Mouse (Mus musculus) hindbrain, embryonic 14.5 days (tissue): ENCODE data around the gene Tmem107. TPM values are rescaled to one million over a fixed set of nuclear protein-coding genes. Genes with fewer than 3 reads are reported as not detected.

Experiments
- ATAC-seq: fragments of 200-750 bp; cut with Nextera tagmentation; 2 replicates; pipeline ENCODE4 v1.8.0; 2017; ENCODE audit warnings: moderate number of reproducible peaks, mild to moderate bottlenecking, moderate TSS enrichment, moderate library complexity; ENCODE audit not compliant: low FRiP score
- DNase-seq: peaks from one replicate; pipeline ENCODE4 v3.0.0-alpha.2; 2015; ENCODE audit warnings: low spot score
- H3K27ac ChIP-seq: fragments of 300-500 bp; sonication (generic); 2 replicates; pipeline ENCODE4 v1.5.1; 2014; ENCODE audit warnings: mild to moderate bottlenecking, moderate library complexity
- H3K27me3 ChIP-seq: fragments of 300-500 bp; sonication (generic); 2 replicates; pipeline ENCODE4 v1.6.1; 2014; ENCODE audit warnings: mild to moderate bottlenecking, low read length, mixed read lengths; ENCODE audit not compliant: control insufficient read depth, insufficient read depth
- H3K36me3 ChIP-seq: fragments of 300-500 bp; sonication (generic); replicated peaks from 2 replicates; pipeline ENCODE4 v1.6.1; 2014; ENCODE audit not compliant: control insufficient read depth, insufficient read depth
- H3K4me1 ChIP-seq: fragments of 300-500 bp; sonication (generic); replicated peaks from 2 replicates; pipeline ENCODE4 v1.6.1; 2014; ENCODE audit warnings: antibody characterized with exemption, low read length, mixed read lengths; ENCODE audit not compliant: control insufficient read depth, insufficient read depth
- H3K4me2 ChIP-seq: fragments of 300-500 bp; sonication (generic); replicated peaks from 2 replicates; pipeline ENCODE4 v1.6.1; 2014; ENCODE audit warnings: mild to moderate bottlenecking, moderate library complexity
- H3K4me3 ChIP-seq: fragments of 300-500 bp; sonication (generic); replicated peaks from 2 replicates; pipeline ENCODE4 v1.5.1; 2014; ENCODE audit warnings: mild to moderate bottlenecking, low read length
- H3K9ac ChIP-seq: fragments of 300-500 bp; sonication (generic); 2 replicates; pipeline ENCODE4 v1.6.1; 2014
- H3K9me3 ChIP-seq: fragments of 300-500 bp; sonication (generic); 2 replicates; pipeline ENCODE4 v1.6.1; 2016; ENCODE audit warnings: low read length; ENCODE audit not compliant: control insufficient read depth
- WGBS: fragments of 180-500 bp; shearing (Covaris S2); extraction: QIAGEN DNeasy Blood & Tissue Kit; methylation state at CpG from one replicate; pipeline ENCODE4 v1.1.7; 2014; 5-methylcytosine and 5-hydroxymethylcytosine counted together
- polyA plus RNA-seq: library from polyadenylated mRNA; unstranded; fragments of >200 nt; fragmentation: Nextera tagmentation; extraction: Ambion mirVana; gene quantifications from 2 replicates; pipeline ENCODE4 v1.2.1, GENCODE M21; 2014

The Tmem107 gene
- polyA plus RNA-seq, 1 experiment from 2014 or later, result 40.3 TPM

DNA sequence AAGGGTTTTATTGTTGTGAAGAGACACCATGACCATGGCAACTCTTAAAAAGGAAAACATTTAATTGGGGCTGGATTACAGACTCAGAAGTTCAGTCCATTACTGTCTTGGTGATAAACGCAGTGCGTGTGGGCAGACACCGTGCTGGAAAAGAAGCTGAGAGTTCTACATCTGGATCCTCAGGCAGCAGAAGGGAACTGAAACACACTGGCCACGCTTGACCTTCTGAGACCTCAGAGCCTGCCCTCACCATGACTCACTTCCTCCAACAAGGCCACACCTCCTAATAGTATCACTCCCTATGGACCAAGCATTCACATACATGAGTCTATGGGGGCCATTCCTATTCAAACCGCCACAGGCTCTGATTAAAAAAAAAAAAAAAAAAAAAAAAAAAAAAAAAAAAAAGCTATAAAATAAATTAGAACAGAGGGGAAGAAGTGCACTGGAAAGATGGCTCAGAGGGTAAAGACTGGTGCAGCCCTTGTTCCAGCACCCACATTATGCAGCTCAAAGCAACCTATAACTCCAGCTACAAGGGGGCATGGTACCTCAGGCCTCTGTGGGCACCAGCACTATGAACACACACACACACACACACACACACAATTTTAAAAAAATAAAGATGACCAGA, 8.3 kb downstream of the Tmem107 start:
- no peak for DNase-seq
- ATAC-seq, result no peak
- Histone ChIP-seq H3K9ac (no peak overlapping the region), H3K4me3 (no peak overlapping the region), H3K27me3 (no peaks in the 10 kb centered on the region), H3K9me3 (no peaks in the 10 kb centered on the region), H3K27ac (no peak overlapping the region), H3K4me1 (no peaks in the 10 kb centered on the region), H3K36me3 (no peaks in the 10 kb centered on the region), H3K4me2 (no peak overlapping the region)
- 81% methylated on average over 5 of the region's 5 CpGs for WGBS

DNA sequence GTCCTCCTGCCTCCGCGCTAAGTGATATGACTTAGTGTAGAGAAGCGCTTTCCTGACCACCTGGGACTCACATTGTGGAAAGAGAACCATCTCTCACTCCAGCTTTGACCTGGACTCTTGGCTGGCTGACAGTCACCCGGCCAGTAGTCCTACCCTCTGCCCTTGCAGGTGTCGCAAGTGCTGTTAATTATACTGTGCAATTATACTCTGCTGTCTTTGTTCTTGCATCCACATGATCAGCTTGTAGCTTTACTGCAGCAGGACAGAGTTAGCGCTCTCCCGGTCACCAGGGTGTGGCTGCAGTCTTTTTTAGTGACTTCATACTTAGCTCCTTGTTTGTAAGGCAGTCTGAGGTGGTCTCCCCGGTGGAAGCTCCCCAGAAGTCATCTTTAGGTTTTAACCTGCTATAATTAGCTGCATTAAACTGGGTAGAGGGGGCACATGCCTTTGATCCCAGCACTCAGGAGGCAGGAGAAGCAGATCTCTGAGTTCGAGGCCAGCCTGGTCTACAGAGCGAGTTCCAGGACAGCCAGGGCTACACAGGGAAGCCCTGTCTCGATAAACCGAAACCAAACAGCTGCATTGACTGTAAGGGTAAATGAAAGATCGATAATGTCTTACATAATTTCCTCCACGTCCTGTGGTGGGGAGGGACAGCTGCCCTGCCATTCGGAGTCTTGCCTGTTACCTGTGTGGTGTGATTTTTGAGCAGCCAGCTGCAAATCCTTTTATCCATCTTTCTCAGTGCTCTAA, 9.7 kb downstream of the Tmem107 start:
- H3K4me2 ChIP-seq, result no peak overlapping the region
- H3K36me3 ChIP-seq, result no peaks in the 10 kb centered on the region
- no peaks in the 10 kb centered on the region for H3K4me1 ChIP-seq
- no peak overlapping the region for H3K9ac ChIP-seq
- ATAC-seq (no peak), DNase-seq (no peak)
- no peaks in the 10 kb centered on the region for H3K9me3 ChIP-seq
- 88% methylated on average over 15 of the region's 15 CpGs for WGBS
- no peaks in the 10 kb centered on the region for H3K27me3 ChIP-seq
- no peak overlapping the region for H3K27ac ChIP-seq
- H3K4me3 ChIP-seq, result no peak overlapping the region

GRCm38 (mm10) chr11:69080855-69081222, 10.2 kb downstream of the Tmem107 start:
- H3K9ac ChIP-seq, result no peak overlapping the region
- no peak overlapping the region for H3K4me2 ChIP-seq
- H3K36me3 ChIP-seq, result no peaks in the 10 kb centered on the region
- DNase-seq, result no peak
- no peaks in the 10 kb centered on the region for H3K27me3 ChIP-seq
- H3K4me1 ChIP-seq, result no peaks in the 10 kb centered on the region
- no peak overlapping the region for H3K4me3 ChIP-seq
- ATAC-seq, result no peak
- no peaks in the 10 kb centered on the region for H3K9me3 ChIP-seq
- no peak overlapping the region for H3K27ac ChIP-seq
- WGBS, result 84% methylated on average over 8 of the region's 8 CpGs

DNA sequence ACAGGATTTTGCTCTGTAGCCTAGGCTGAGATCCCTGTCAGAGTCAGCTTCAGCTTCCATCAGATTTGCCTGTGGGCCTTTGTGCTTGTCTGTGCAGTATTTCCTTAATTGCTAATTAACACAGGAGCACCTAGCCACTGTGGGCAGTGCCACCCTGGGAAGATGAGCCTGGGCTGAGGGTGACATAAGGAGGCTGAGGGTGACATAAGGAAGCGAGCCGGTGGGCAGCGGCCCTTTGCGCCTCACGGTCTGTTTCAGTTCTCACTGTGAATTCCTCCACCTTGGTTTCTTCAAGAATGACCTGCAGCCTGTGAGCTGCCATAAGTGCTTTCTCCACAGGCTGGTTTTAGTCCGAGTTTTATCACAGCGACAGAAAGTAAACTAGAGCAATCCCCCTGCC, 11.0 kb downstream of the Tmem107 start:
- no peaks in the 10 kb centered on the region for H3K36me3 ChIP-seq
- no peak overlapping the region for H3K4me3 ChIP-seq
- no peak for DNase-seq
- 88% methylated on average over 7 of the region's 7 CpGs for WGBS
- no peak overlapping the region for H3K4me2 ChIP-seq
- H3K4me1 ChIP-seq, result no peaks in the 10 kb centered on the region
- no peak overlapping the region for H3K27ac ChIP-seq
- ATAC-seq, result no peak
- H3K9ac ChIP-seq, result no peak overlapping the region
- H3K27me3 ChIP-seq, result no peaks in the 10 kb centered on the region
- no peaks in the 10 kb centered on the region for H3K9me3 ChIP-seq

DNA sequence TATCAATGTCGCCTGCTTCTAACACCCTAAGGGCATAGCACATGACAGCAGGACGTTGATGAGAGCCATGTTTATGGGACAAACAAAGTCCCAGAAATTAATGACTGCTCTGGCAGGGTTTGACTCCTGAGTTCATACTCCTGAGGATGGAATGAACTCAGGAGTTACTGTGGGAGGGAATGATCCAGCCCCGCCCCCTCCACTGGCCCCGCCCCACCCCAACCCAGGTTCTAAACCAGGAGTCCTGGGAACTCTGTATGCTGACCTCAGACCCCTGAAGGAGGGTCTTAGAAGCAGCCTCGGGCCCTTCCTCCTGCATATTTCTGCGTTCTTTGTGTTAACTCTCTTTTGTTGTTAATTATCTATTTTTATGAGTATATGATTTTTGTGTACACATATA, 15.0 kb downstream of the Tmem107 start:
- peaks cover 17% of the 10 kb centered on the region for H3K4me1 ChIP-seq
- H3K9ac ChIP-seq, result no peak overlapping the region
- peaks cover 12% of the 10 kb centered on the region; the same call in 1 of the 2 replicates for H3K36me3 ChIP-seq
- no peaks in the 10 kb centered on the region for H3K9me3 ChIP-seq
- DNase-seq, result no peak
- ATAC-seq, result no peak
- no peaks in the 10 kb centered on the region for H3K27me3 ChIP-seq
- no peak overlapping the region for H3K27ac ChIP-seq
- WGBS, result 64% methylated on average over 6 of the region's 6 CpGs
- H3K4me2 ChIP-seq, result no peak overlapping the region
- H3K4me3 ChIP-seq, result no peak overlapping the region

DNA sequence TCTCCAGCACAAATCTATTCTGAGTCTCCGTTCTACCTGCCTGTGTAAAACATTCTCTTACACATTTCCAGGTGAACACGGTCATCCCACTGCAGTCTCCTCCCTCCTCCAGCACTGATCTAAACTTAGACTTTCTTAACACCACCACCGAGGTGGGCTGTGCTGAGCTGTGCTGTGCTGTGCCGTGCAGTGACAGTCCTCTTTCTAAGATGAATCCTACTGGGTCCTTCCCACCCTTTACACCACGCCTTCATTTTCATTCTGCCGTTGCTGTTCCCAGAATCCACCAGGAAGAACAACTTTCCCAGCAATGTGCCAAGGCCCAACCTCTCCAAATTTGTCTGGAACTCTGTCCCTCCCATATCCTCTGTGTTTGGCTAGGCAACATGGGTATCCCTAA, 15.8 kb downstream of the Tmem107 start:
- no peak overlapping the region for H3K4me2 ChIP-seq
- H3K36me3 ChIP-seq, result peaks cover 19% of the 10 kb centered on the region
- no peak overlapping the region for H3K27ac ChIP-seq
- no peaks in the 10 kb centered on the region for H3K27me3 ChIP-seq
- no peak for ATAC-seq
- H3K4me3 ChIP-seq, result no peak overlapping the region
- H3K9ac ChIP-seq, result no peak overlapping the region
- peaks cover 21% of the 10 kb centered on the region for H3K4me1 ChIP-seq
- no peak for DNase-seq
- 72% methylated on average over 6 of the region's 6 CpGs for WGBS
- H3K9me3 ChIP-seq, result no peaks in the 10 kb centered on the region

GRCm38 (mm10) chr11:69087082-69087481, 16.5 kb downstream of the Tmem107 start:
- peaks cover 21% of the 10 kb centered on the region for H3K4me1 ChIP-seq
- H3K9ac ChIP-seq, result no peak overlapping the region
- H3K27me3 ChIP-seq, result no peaks in the 10 kb centered on the region
- WGBS, result 41% methylated on average over 4 of the region's 4 CpGs
- no peak for DNase-seq
- H3K36me3 ChIP-seq, result peaks cover 26% of the 10 kb centered on the region
- H3K4me3 ChIP-seq, result no peak overlapping the region
- H3K4me2 ChIP-seq, result no peak overlapping the region
- no peaks in the 10 kb centered on the region for H3K9me3 ChIP-seq
- ATAC-seq, result no peak
- H3K27ac ChIP-seq, result no peak overlapping the region

- peak overlapping the region; percentile 77; the same call in 1 of the 2 replicates for H3K4me3 ChIP-seq
- H3K36me3 ChIP-seq, result peaks cover 28% of the 10 kb centered on the region
- DNase-seq (no peak), ATAC-seq (no peak)
- peaks cover 21% of the 10 kb centered on the region for H3K4me1 ChIP-seq
- H3K27ac ChIP-seq, result peak overlapping the region; percentile 93; the same call in 1 of the 2 replicates
- H3K27me3 ChIP-seq, result no peaks in the 10 kb centered on the region
- 72% methylated on average over 2 of the region's 2 CpGs for WGBS
- no peak overlapping the region for H3K9ac ChIP-seq
- H3K4me2 ChIP-seq, result peak overlapping the region; percentile 98
- H3K9me3 ChIP-seq, result no peaks in the 10 kb centered on the region
These were observed 17.0 kb downstream of the Tmem107 start for GRCm38 (mm10) chr11:69087597-69087996.

DNA sequence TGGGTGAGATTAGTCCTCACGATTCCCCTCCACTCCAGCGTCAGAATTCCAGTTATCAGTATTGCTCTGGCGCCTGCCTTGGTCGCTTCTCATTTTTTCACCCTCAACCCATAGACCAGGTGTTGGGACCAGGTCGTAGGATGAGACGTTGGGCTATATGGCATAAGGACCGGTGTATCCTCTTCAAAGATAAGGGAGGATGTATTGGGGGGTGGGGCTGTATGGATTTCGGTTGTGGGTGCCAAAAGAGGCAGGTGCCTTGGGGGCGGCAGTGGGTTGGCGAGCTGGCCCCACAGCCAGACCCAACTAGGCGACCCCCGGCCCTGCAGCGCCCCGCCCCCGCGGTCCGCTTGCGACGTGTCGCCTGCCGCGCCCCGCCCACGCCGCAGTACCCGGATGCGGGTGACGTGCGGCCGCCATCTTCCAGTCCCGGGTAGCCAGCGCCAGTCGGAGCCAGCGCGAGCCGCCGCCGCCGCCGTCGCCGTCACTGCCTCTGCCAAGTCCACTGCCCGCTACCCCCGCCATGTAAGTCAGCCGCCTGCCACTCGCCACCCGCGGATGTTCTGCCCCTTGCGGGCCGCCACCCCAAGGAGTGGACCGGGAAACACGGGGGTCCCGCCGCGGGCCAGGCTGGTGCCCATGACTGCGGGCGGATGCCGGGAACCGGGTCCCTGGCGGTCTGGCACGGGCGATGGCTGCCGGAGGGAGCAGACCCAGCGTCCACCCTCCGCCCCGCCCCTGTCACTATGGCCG, 17.7 kb downstream of the Tmem107 start, which contains the start of gene Vamp2:
Vamp2 (plus strand) TSS at position 388 of the 753 bp plus-strand sequence.
- Histone ChIP-seq H3K4me2 (peak within 1 kb of the TSS; percentile 98), H3K27ac (peak within 1 kb of the TSS; percentile 93), H3K4me1 (peaks cover 21% of the 10 kb centered on the region), H3K9me3 (no peaks in the 10 kb centered on the region), H3K4me3 (peak within 1 kb of the TSS; percentile 77), H3K9ac (peak within 1 kb of the TSS; percentile 98), H3K36me3 (peaks cover 28% of the 10 kb centered on the region), H3K27me3 (no peaks in the 10 kb centered on the region)
- DNase-seq (peak; percentile 97), ATAC-seq (peak; percentile 90)
- 1% methylated on average over 59 of the region's 67 CpGs for WGBS
